20 mouse cellular contexts compared by ENCODE assay signal in genomic region chr13:15590326-15590933, GRCm38 (mm10).
DNase-seq lines count a peak whose midpoint lies in the region; ATAC-seq lines count a peak whose summit lies in the region.
"Had no signal": no experiment of that assay in that cellular context is flagged by ENCODE, and none has a peak within 500 bp of the region (broad histone marks: within the 10 kb centered on the region; RNA-seq: fewer than 3 reads in every experiment).

No protein-coding gene starts in this region.

- no peaks in the 10 kb centered on the region for H3K9me3 ChIP-seq in heart, embryonic 12.5 days (replicated peaks)
- H3K9me3 ChIP-seq in megakaryocyte, embryonic 14.5 days: no peaks in the 10 kb centered on the region
- H3K9me3 ChIP-seq: forebrain, embryonic 15.5 days; midbrain, embryonic 10.5 days had no signal

- H3K9ac ChIP-seq in heart, embryonic 12.5 days: no peak overlapping the region
- H3K9ac ChIP-seq: forebrain, embryonic 15.5 days had no signal

- H3K36me3 ChIP-seq in heart, embryonic 12.5 days: no peaks in the 10 kb centered on the region
- H3K36me3 ChIP-seq in megakaryocyte, embryonic 14.5 days (replicated peaks; ENCODE audit: low read length): no peaks in the 10 kb centered on the region
- H3K36me3 ChIP-seq: forebrain, embryonic 15.5 days; midbrain, embryonic 10.5 days had no signal

- H3K4me3 ChIP-seq in heart, embryonic 12.5 days: no peak overlapping the region
- H3K4me3 ChIP-seq in megakaryocyte, embryonic 14.5 days (replicated peaks): peak overlapping the region; percentile 33
- H3K4me3 ChIP-seq: forebrain, embryonic 15.5 days; midbrain, embryonic 10.5 days had no signal

- intact Hi-C loops in heart, postnatal 36 days (cut with DNase I): no loop called here

- ATAC-seq in heart, embryonic 12.5 days (ENCODE audit: insufficient number of reproducible peaks, low FRiP score): no peak
- no peak for ATAC-seq in megakaryocyte, adult 5-6 weeks (ENCODE audit: poor library complexity, severe bottlenecking)
- ATAC-seq in megakaryocyte-erythroid progenitor cell, adult 5-6 weeks (replicated peaks; ENCODE audit: low FRiP score, low TSS enrichment, poor library complexity, severe bottlenecking): peak; percentile 79
- ATAC-seq: CD4-positive, CD25-positive, alpha-beta regulatory T cell, adult 4 months; forebrain, embryonic 15.5 days; hindbrain, postnatal 0 days; intestine, postnatal 0 days; Patski had no signal

- no peak for DNase-seq in heart, postnatal 36 days
- DNase-seq in liver: peak; percentile 5
- DNase-seq in spleen, postnatal 36 days (ENCODE audit: low spot score in 2 of 2): no peak
- DNase-seq in ovary, postnatal 36 days (ENCODE audit: low spot score): no peak
- DNase-seq: adrenal gland, postnatal 10 days; cerebellum, postnatal 25 days; gastrocnemius, postnatal 36 days; heart, postnatal 4 days; lung, adult 2 months had no signal

- peak overlapping the region; percentile 21; the same call in 1 of the 2 replicates for H3K27ac ChIP-seq in heart, embryonic 12.5 days (ENCODE audit: poor library complexity, severe bottlenecking)
- H3K27ac ChIP-seq: forebrain, embryonic 15.5 days; hindbrain, postnatal 0 days; midbrain, embryonic 10.5 days; stomach, postnatal 0 days had no signal

- peaks cover 63% of the 10 kb centered on the region for H3K27me3 ChIP-seq in heart, embryonic 12.5 days (replicated peaks)
- H3K27me3 ChIP-seq in megakaryocyte, embryonic 14.5 days (replicated peaks): no peaks in the 10 kb centered on the region
- H3K27me3 ChIP-seq: forebrain, embryonic 15.5 days; Patski had no signal

- H3K4me1 ChIP-seq in heart, embryonic 12.5 days (replicated peaks): peaks cover 20% of the 10 kb centered on the region
- H3K4me1 ChIP-seq in megakaryocyte, embryonic 14.5 days: peaks cover 73% of the 10 kb centered on the region

- no peak overlapping the region for H3K4me2 ChIP-seq in heart, embryonic 12.5 days
- H3K4me2 ChIP-seq: forebrain, embryonic 15.5 days had no signal

- WGBS in heart, embryonic 12.5 days: 52% methylated on average over 6 of the region's 6 CpGs
